Mouse (Mus musculus): Measurements from ENCODE around the gene Trpm4. TPM values are rescaled to one million over a fixed set of nuclear protein-coding genes. Genes with fewer than 3 reads are reported as not detected.

The Trpm4 gene
- total and polyA plus RNA-seq, 3 experiments = 9.3 to 17.6 (median 12.0) TPM

GRCm38 (mm10) chr7:45356087-45356486, 22.5 kb upstream of the Trpm4 start:
- Histone ChIP-seq H3K79me2 (replicated peaks; ENCODE audit: control insufficient read depth, extremely low read depth, insufficient read depth, poor library complexity, severe bottlenecking) (no peaks in the 10 kb centered on the region), H3K9ac (ENCODE audit: insufficient read depth, low read depth) (no peak overlapping the region), H3K36me3 (replicated peaks in 1 of 2; ENCODE audit: control insufficient read depth in 1 of 2, insufficient read depth in 1 of 2, low read length in 1 of 2) (no peaks in the 10 kb centered on the region), H3K27me3 (replicated peaks) (peaks cover 54% of the 10 kb centered on the region), H3K4me2 (ENCODE audit: insufficient read depth, low read depth, poor library complexity, severe bottlenecking) (no peak overlapping the region), H3K9me3 (replicated peaks; ENCODE audit: low read length) (peaks cover 2% of the 10 kb centered on the region), H3K4me1 (ENCODE audit: control insufficient read depth in 1 of 2, insufficient read depth in 2 of 2) (peaks cover 0 to 7% of the 10 kb centered on the region in 2 experiments; a peak in 1 of 4 replicates), H3K4me3 (replicated peaks in 1 of 3; ENCODE audit: low read depth in 2 of 3, low read length in 2 of 3, poor library complexity in 1 of 3) (no peak overlapping the region), H3K27ac (ENCODE audit: insufficient read depth, low read depth) (no peak overlapping the region)
- TF ChIP-seq ZMIZ1 (IDR thresholded peaks at IDR 0.05; ENCODE audit: low read depth, low read length) = no peak
- no peak for TF ChIP-seq CHD2 (IDR thresholded peaks at IDR 0.05; ENCODE audit: low read length)
- no peak for TF ChIP-seq SIN3A (IDR thresholded peaks at IDR 0.05; ENCODE audit: low read length)
- no peak for TF ChIP-seq CHD1 (IDR thresholded peaks at IDR 0.05; ENCODE audit: low read depth, low read length)
- no peak for TF ChIP-seq MXI1 (IDR thresholded peaks at IDR 0.05; ENCODE audit: low read depth, low read length)
- dilution Hi-C loops (cut with MboI; ENCODE audit: extremely low pct_ligation_motif_present, extremely low pct_unique_long_range_greater_than_20kb, low sequenced_read_pairs) (no loop called here), in situ Hi-C loops (cut with MboI; ENCODE audit: low pct_ligation_motif_present, low pct_unique_long_range_greater_than_20kb, low sequenced_read_pairs) (no loop called here)
- DNase-seq (ENCODE audit: extremely low read depth) = no peak

DNA sequence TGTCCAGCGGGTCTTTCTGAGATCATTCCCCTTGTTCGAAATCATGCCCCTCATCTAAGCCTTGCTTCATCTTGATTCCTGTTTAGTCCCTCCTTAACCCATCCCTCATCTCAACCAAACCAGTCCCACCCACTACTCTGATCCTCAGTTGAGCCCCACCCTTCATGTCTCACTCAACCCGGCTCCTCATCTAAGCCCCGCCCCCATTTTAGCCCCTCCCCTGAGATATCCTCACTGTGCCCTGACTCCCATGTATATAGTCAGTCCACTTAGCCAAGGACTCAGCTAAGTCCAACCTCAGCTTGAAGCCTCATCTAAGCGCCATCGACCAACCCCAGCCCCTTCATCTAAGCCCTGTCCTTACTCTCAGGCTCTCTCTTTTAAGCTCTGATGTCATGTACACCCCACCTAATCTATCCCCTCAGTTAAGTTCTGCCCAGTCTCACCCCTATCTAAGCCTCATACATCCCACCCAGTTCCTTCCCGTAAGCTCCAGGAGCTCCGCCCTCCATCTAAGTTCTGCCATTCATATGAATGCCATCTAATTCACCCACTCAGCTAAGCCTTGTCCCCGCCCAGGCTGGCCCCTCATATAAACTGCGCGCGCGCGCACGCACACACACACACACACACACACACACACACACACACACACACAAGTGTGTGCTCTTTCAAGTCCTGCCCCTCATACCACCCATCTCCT, 21.9 kb upstream of the Trpm4 start:
- in situ Hi-C loops (cut with MboI; ENCODE audit: low pct_ligation_motif_present, low pct_unique_long_range_greater_than_20kb, low sequenced_read_pairs) (no loop called here), dilution Hi-C loops (cut with MboI; ENCODE audit: extremely low pct_ligation_motif_present, extremely low pct_unique_long_range_greater_than_20kb, low sequenced_read_pairs) (no loop called here)
- no peaks in the 10 kb centered on the region for H3K36me3 ChIP-seq (replicated peaks in 1 of 2; ENCODE audit: control insufficient read depth in 1 of 2, insufficient read depth in 1 of 2, low read length in 1 of 2)
- H3K9ac ChIP-seq (ENCODE audit: insufficient read depth, low read depth) = no peak overlapping the region
- DNase-seq (ENCODE audit: extremely low read depth) = no peak
- peaks cover 52% of the 10 kb centered on the region for H3K27me3 ChIP-seq (replicated peaks)
- H3K27ac ChIP-seq (ENCODE audit: insufficient read depth, low read depth) = no peak overlapping the region
- no peak overlapping the region for H3K4me3 ChIP-seq (replicated peaks in 1 of 3; ENCODE audit: low read depth in 2 of 3, low read length in 2 of 3, poor library complexity in 1 of 3)
- no peak overlapping the region for H3K4me2 ChIP-seq (ENCODE audit: insufficient read depth, low read depth, poor library complexity, severe bottlenecking)
- H3K4me1 ChIP-seq (ENCODE audit: control insufficient read depth in 1 of 2, insufficient read depth in 2 of 2) = 0 out of 4 replicates have a peak, but pooled peaks cover 0 to under 1% of the 10 kb centered on the region in 2 experiments
- H3K9me3 ChIP-seq (replicated peaks; ENCODE audit: low read length) = peaks cover 2% of the 10 kb centered on the region
- TF ChIP-seq PAX5 (IDR thresholded peaks at IDR 0.05; ENCODE audit: low read length) (no peak), ELF1 (IDR thresholded peaks at IDR 0.05; ENCODE audit: low read depth, low read length) (no peak), E2F4 (IDR thresholded peaks at IDR 0.05; ENCODE audit: insufficient replicate concordance, low read depth, low read length) (no peak), USF1 (IDR thresholded peaks at IDR 0.05; ENCODE audit: low read depth, low read length) (no peak), JUN (IDR thresholded peaks at IDR 0.05; ENCODE audit: insufficient read depth, low read depth, low read length) (no peak), NRF1 (IDR thresholded peaks at IDR 0.05; ENCODE audit: low read depth, low read length) (no peak), POLR2A (IDR thresholded peaks at IDR 0.05; ENCODE audit: low read depth, low read length) (no peak), ZMIZ1 (IDR thresholded peaks at IDR 0.05; ENCODE audit: low read depth, low read length) (no peak), USF2 (conservative IDR thresholded peaks at IDR 0.05; ENCODE audit: low read depth, low read length) (no peak), TCF12 (IDR thresholded peaks at IDR 0.05; ENCODE audit: low read depth, low read length) (no peak), EP300 (IDR thresholded peaks at IDR 0.05; ENCODE audit: low read length) (no peak), KAT2A (IDR thresholded peaks at IDR 0.05; ENCODE audit: insufficient replicate concordance, low read length) (no peak), NELFE (IDR thresholded peaks at IDR 0.05; ENCODE audit: low read depth, low read length) (no peak), CHD1 (IDR thresholded peaks at IDR 0.05; ENCODE audit: low read depth, low read length) (no peak), CTCF (conservative IDR thresholded peaks at IDR 0.05 in 1 of 2, IDR thresholded peaks at IDR 0.05 in 1 of 2; ENCODE audit: low read depth in 2 of 2, low read length in 2 of 2) (no peak), MAFK (IDR thresholded peaks at IDR 0.05; ENCODE audit: insufficient replicate concordance, low read length) (no peak)
- no peaks in the 10 kb centered on the region for H3K79me2 ChIP-seq (replicated peaks; ENCODE audit: control insufficient read depth, extremely low read depth, insufficient read depth, poor library complexity, severe bottlenecking)
